Comparison of ENCODE assay signal across 13 mouse cellular contexts in the genomic region with DNA sequence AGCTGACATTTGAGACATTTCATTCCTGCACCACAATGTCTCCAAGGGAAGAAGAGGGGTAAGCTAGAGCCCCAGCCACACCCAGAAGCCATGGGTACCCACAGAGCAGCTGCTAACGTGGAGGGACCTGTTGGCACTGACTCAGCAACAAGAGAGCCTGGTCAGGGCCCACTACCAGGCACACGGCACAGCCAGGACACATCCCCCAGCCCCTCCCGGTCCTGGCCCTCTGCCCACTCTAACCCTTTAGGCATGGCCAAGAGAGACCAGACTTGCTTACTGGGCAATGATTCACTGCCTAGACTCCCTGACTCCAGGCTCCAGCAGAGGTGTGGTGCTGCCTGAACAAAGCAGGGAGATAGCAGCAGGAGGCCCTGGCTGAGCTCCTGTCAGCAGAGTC. TPM values are rescaled to one million over a fixed set of nuclear protein-coding genes. Genes with fewer than 3 reads are reported as not detected.
DNase-seq lines count a peak whose midpoint lies in the region; ATAC-seq and TF ChIP-seq lines count a peak whose summit lies in the region.
"Had no signal": no experiment of that assay in that cellular context is flagged by ENCODE, and none has a peak within 500 bp of the region (broad histone marks: within the 10 kb centered on the region; RNA-seq: fewer than 3 reads in every experiment).

No protein-coding gene starts in this region.

- no peak overlapping the region for H3K9ac ChIP-seq in lung, postnatal 0 days (replicated peaks; ENCODE audit: low read depth)

- no peaks in the 10 kb centered on the region for H3K27me3 ChIP-seq in cerebellum, adult 2 months (ENCODE audit: control insufficient read depth, insufficient read depth, low read length)
- H3K27me3 ChIP-seq in lung, postnatal 0 days (replicated peaks; ENCODE audit: insufficient read depth, low read length) = no peaks in the 10 kb centered on the region
- no peaks in the 10 kb centered on the region for H3K27me3 ChIP-seq in Patski
- no peaks in the 10 kb centered on the region for H3K27me3 ChIP-seq in myocyte (ENCODE audit: control insufficient read depth, insufficient read depth, insufficient read length)

- H3K4me3 ChIP-seq in cerebellum, adult 2 months (replicated peaks; ENCODE audit: insufficient read depth, low read depth, low read length) = no peak overlapping the region
- no peak overlapping the region for H3K4me3 ChIP-seq in lung, postnatal 0 days (ENCODE audit: low read depth, low read length)
- H3K4me3 ChIP-seq in myocyte = peak overlapping the region; percentile 8
- H3K4me3 ChIP-seq: erythroblast, embryonic 14.5 days had no signal

- TF ChIP-seq POLR2A in cerebellum, adult 2 months (IDR thresholded peaks at IDR 0.05; ENCODE audit: borderline replicate concordance, insufficient read depth, low read length) = no peak
- TF ChIP-seq POLR2A in myocyte (IDR thresholded peaks at IDR 0.05; ENCODE audit: insufficient read length, low read depth) = no peak

- H3K4me1 ChIP-seq in cerebellum, adult 2 months (ENCODE audit: control insufficient read depth, insufficient read depth, low read length) = peaks cover 28% of the 10 kb centered on the region
- H3K4me1 ChIP-seq in lung, postnatal 0 days (ENCODE audit: insufficient read depth, low read depth, low read length) = peaks cover 9% of the 10 kb centered on the region

- H3K79me2 ChIP-seq in myocyte (ENCODE audit: control insufficient read depth, insufficient read depth) = no peaks in the 10 kb centered on the region

- no peak overlapping the region for H3K4me2 ChIP-seq in lung, postnatal 0 days (replicated peaks; ENCODE audit: low read depth, low read length)
- H3K4me2 ChIP-seq in myocyte (ENCODE audit: low read depth) = peak overlapping the region; percentile 83
- H3K4me2 ChIP-seq: midbrain, embryonic 11.5 days had no signal

- CTCF ChIA-PET in Patski (lab: Charles Lee) = interaction anchor here (2.3 kb wide), 1 partner anchor 40 kb away, joined by 7 read pairs; no protein-coding TSS in a partner anchor

- no peak overlapping the region for H3ac ChIP-seq in myocyte (ENCODE audit: control insufficient read depth, insufficient read length)

- no peak for ATAC-seq in lung, postnatal 0 days
- ATAC-seq in Patski = peak; percentile 71

- in situ Hi-C loops in Patski (cut with MboI; ENCODE audit: low pct_unique_long_range_greater_than_20kb) = no loop called here

- H3K9me3 ChIP-seq in lung, postnatal 0 days (ENCODE audit: low read length) = no peaks in the 10 kb centered on the region

- no peaks in the 10 kb centered on the region for H3K36me3 ChIP-seq in lung, postnatal 0 days (ENCODE audit: insufficient read depth, low read length)
- H3K36me3 ChIP-seq in myocyte (ENCODE audit: control insufficient read depth, insufficient read depth) = no peaks in the 10 kb centered on the region

- intact Hi-C loops in gastrocnemius, postnatal 14 days (cut with DNase I; ENCODE audit: low total_unique reads) = no loop called here

- POLR2A ChIA-PET in Patski (lab: Charles Lee) = interaction anchor here (0.6 kb wide), 1 partner anchor 438 kb away, joined by 3 read pairs; no protein-coding TSS in a partner anchor

- no peak for TF ChIP-seq CTCF in cerebellum, adult 2 months (IDR thresholded peaks at IDR 0.05; ENCODE audit: borderline replicate concordance, insufficient read depth, low read depth, low read length)
- no peak for TF ChIP-seq CTCF in lung, postnatal 0 days (IDR thresholded peaks at IDR 0.05)
- TF ChIP-seq CTCF in Patski (IDR thresholded peaks at IDR 0.05) = no peak

- no peak overlapping the region for H3K27ac ChIP-seq in cerebellum, adult 2 months (ENCODE audit: insufficient read depth, low read length)
- H3K27ac ChIP-seq in lung, postnatal 0 days (ENCODE audit: low read length) = no peak overlapping the region

- WGBS in cerebellum, adult 2 months = 17% methylated on average over 3 of the region's 3 CpGs
- 49% methylated on average over 3 of the region's 3 CpGs for WGBS in lung, postnatal 0 days

- DNase-seq in cerebellum, adult 2 months = peak; percentile 38
- DNase-seq in cerebellum, adult 9-10 months = no peak
- peak; percentile 5 for DNase-seq in lung, postnatal 0 days (ENCODE audit: low spot score)
- DNase-seq in lung, postnatal 4 days = no peak
- DNase-seq in Patski (ENCODE audit: low read depth, low spot score) = peak; percentile 55
- DNase-seq in layer of hippocampus, adult 11-12 months (ENCODE audit: low spot score) = no peak
- DNase-seq in gastrocnemius, postnatal 14 days = no peak
- DNase-seq: adrenal gland, postnatal 25 days; heart, adult 18-20 months; thymus, adult 2 months had no signal

- no peak for TF ChIP-seq EP300 in lung, postnatal 0 days (IDR thresholded peaks at IDR 0.05)

TF ChIP-seq in myocyte, 11 proteins besides CTCF, POLR2A, EP300 and RAD21:
- no peak for TF ChIP-seq TCF3 (IDR thresholded peaks at IDR 0.05; ENCODE audit: insufficient read length, low read depth)
- TF ChIP-seq MYOD1 (IDR thresholded peaks at IDR 0.05; ENCODE audit: control insufficient read depth in 1 of 3, insufficient read length in 2 of 3, low read depth in 2 of 3) = peak in 2 of 3 experiments; percentile 28 to 85
- peak; percentile 21 for TF ChIP-seq TCF12 (IDR thresholded peaks at IDR 0.05; ENCODE audit: insufficient read depth, poor library complexity, severe bottlenecking)
- peak in 2 of 3 experiments; percentile 70 to 88 for TF ChIP-seq MYOG (IDR thresholded peaks at IDR 0.05; ENCODE audit: control insufficient read depth in 1 of 3, insufficient read depth in 1 of 3, insufficient read length in 2 of 3, low read depth in 2 of 3)
TF ChIP-seq in myocyte: peak in this region for 3.

RNA-seq across cellular contexts. Expression of a gene that starts 32.1 kb away (rescaled TPM):
- 14.4 and 15.5 TPM in 2 replicates for polyA plus RNA-seq in cerebellum, adult 2 months (2012; rRNA removed)
- 3.3 and 3.6 TPM in 2 replicates for polyA plus RNA-seq in lung, postnatal 0 days (2015; fragmentation: Nextera tagmentation; extraction: Ambion mirVana)
- 10.5 TPM for polyA plus RNA-seq in Patski (2021)
- polyA plus RNA-seq in myocyte (2012; fragmentation: generic; extraction: Trizol) = 0.20 TPM
- under 1 TPM in 1 of 2 experiments, not detected in 1; 0.11 TPM for total RNA-seq in gastrocnemius, postnatal 14 days (2021)
- polyA plus RNA-seq: erythroblast, embryonic 14.5 days had no signal

Comparison
In these comparisons a context has a peak if more than half of its experiments do, and no peak if none do; other contexts are left out.
1. DNase-seq: peak in cerebellum, adult 2 months (2 of 2), lung, postnatal 0 days (single experiment) and Patski (single experiment); none in cerebellum, adult 9-10 months (single experiment), lung, postnatal 4 days (0 of 2), layer of hippocampus, adult 11-12 months (single experiment) and gastrocnemius, postnatal 14 days (single experiment).